Mouse (Mus musculus) inflammation-experienced regulatory T-cells, adult 6 months (primary cell): ENCODE results near the gene Nmt2. TPM values are rescaled to one million over a fixed set of nuclear protein-coding genes. Genes with fewer than 3 reads are reported as not detected.
A peak's percentile ranks its signal among the peaks of the same experiment; 100 is the strongest.

Source experiments
- ATAC-seq: one replicate; pipeline ENCODE4 v1.8.0; 2017
- polyA plus RNA-seq, 3 experiments: library from polyadenylated mRNA; unstranded; fragments of 100-300 nt; shearing (Covaris generic); gene quantifications; one replicate each; pipeline ENCODE4 v1.2.1; 2017

Nmt2 gene
- polyA plus RNA-seq = 10 to 100 TPM; 41.4 to 64.9 (median 64.0) TPM

GRCm38 (mm10) chr2:3283602-3284472 lies at the start of gene Nmt2:
TSS of gene Nmt2 (plus strand) at chr2:3284212.
- ATAC-seq = peak; percentile 87

GRCm38 (mm10) chr2:3239255-3239654 lies 44.8 kb upstream of the Nmt2 start:
- ATAC-seq = no peak

- no peak for ATAC-seq
Measured at GRCm38 (mm10) chr2:3244251-3244650, 39.8 kb upstream of the Nmt2 start.

- ATAC-seq = no peak
Measured at GRCm38 (mm10) chr2:3251309-3251708, 32.7 kb upstream of the Nmt2 start.

- ATAC-seq = no peak
Measured at GRCm38 (mm10) chr2:3266466-3266865, 17.5 kb upstream of the Nmt2 start.

- ATAC-seq = no peak
Measured at GRCm38 (mm10) chr2:3267879-3268278, 16.1 kb upstream of the Nmt2 start.

- no peak for ATAC-seq
Measured at GRCm38 (mm10) chr2:3273349-3273748, 10.7 kb upstream of the Nmt2 start.

GRCm38 (mm10) chr2:3276106-3276505 lies 7.9 kb upstream of the Nmt2 start:
- ATAC-seq = no peak

- ATAC-seq = no peak
Measured at GRCm38 (mm10) chr2:3277502-3277901, 6.5 kb upstream of the Nmt2 start.

- no peak for ATAC-seq
Measured at GRCm38 (mm10) chr2:3281311-3281710, 2.7 kb upstream of the Nmt2 start.

- peak; percentile 7 for ATAC-seq
Measured at GRCm38 (mm10) chr2:3282866-3283601, 978 bp upstream of the Nmt2 start.

GRCm38 (mm10) chr2:3284473-3285180 lies 615 bp downstream of the Nmt2 start:
- peak; percentile 22 for ATAC-seq

- peak; percentile 11 for ATAC-seq
Measured at GRCm38 (mm10) chr2:3285181-3285530, 1.1 kb downstream of the Nmt2 start.

- no peak for ATAC-seq
Measured at GRCm38 (mm10) chr2:3285709-3286108, 1.7 kb downstream of the Nmt2 start.

GRCm38 (mm10) chr2:3286243-3286642 lies 2.2 kb downstream of the Nmt2 start:
- no peak for ATAC-seq

- no peak for ATAC-seq
Measured at GRCm38 (mm10) chr2:3289581-3289980, 5.6 kb downstream of the Nmt2 start.

GRCm38 (mm10) chr2:3292170-3292569 lies 8.2 kb downstream of the Nmt2 start:
- no peak for ATAC-seq

GRCm38 (mm10) chr2:3295826-3296225 lies 11.8 kb downstream of the Nmt2 start:
- ATAC-seq = no peak

- no peak for ATAC-seq
Measured at GRCm38 (mm10) chr2:3305426-3306025, 21.5 kb downstream of the Nmt2 start.

GRCm38 (mm10) chr2:3323132-3323531 lies 39.1 kb downstream of the Nmt2 start:
- ATAC-seq = no peak

- ATAC-seq = no peak
Measured at GRCm38 (mm10) chr2:3324381-3325130, 40.5 kb downstream of the Nmt2 start.

GRCm38 (mm10) chr2:3326547-3326946 lies 42.5 kb downstream of the Nmt2 start:
- no peak for ATAC-seq
